Comparison of ENCODE assay signal across 9 mouse cellular contexts in the genomic region with DNA sequence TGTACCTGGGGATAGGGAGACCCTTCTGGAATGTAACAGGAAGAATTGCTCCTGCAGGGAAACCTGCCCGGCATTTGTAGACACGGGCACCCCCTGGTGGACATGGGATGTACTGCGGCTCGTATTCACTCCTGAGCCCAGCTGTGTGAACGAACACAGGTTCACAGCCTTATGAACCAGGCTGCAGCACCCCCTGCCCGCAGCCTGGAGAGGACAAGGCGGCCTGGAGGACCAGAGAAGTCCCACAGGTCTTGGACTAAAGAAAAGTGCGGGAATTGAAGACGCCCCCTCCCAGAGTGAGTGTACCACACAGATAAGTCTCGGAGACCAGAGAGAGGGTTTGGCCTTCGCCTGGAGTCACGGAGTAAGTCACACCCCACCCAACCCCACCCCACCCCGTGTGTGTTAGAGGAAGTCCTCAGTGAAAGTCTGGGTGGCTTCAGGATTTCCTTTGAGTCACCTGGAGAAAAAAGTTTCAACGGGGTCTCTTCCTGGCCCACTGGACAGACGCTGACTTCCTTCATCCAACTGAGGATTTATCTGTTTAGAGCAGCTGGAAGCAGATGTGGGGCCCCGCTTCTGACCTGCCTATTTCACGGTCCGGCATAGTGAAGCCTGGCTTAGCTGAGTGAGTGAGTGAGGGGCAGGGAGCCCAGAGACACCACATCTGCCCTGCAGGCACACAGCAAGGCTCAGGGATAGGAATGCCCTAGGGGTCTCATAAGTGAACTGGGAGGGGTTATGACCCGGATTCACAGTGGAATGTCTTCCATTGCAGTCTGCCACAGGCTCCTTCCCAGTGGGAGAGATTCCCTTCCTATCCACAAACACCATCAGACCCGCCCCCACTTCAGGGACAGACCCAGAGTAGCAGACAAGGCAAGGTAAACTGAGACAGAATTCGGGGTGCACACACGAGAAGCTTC. TPM values are rescaled to one million over a fixed set of nuclear protein-coding genes. Genes with fewer than 3 reads are reported as not detected.
A peak's percentile ranks its signal among the peaks of the same experiment; 100 is the strongest.
DNase-seq lines count a peak whose midpoint lies in the region; ATAC-seq and TF ChIP-seq lines count a peak whose summit lies in the region.
"Had no signal": no experiment of that assay in that cellular context is flagged by ENCODE, and none has a peak within 500 bp of the region (broad histone marks: within the 10 kb centered on the region; RNA-seq: fewer than 3 reads in every experiment).

No protein-coding gene starts in this region.

- no peak overlapping the region for H3K9ac ChIP-seq in CH12.LX (ENCODE audit: insufficient read depth, low read depth)
- 0 out of 2 replicates have a peak overlapping the region, but pooled peaks have one; percentile 4 for H3K9ac ChIP-seq in lung, embryonic 14.5 days

- H3K4me3 ChIP-seq in CH12.LX (replicated peaks in 1 of 3; ENCODE audit: low read depth in 2 of 3, low read length in 2 of 3, poor library complexity in 1 of 3) = no peak overlapping the region
- no peak overlapping the region for H3K4me3 ChIP-seq in layer of hippocampus, adult 2 months
- no peak overlapping the region for H3K4me3 ChIP-seq in lung, embryonic 14.5 days (ENCODE audit: low read depth, low read length)

- H3K27me3 ChIP-seq in CH12.LX (replicated peaks) = peaks cover 33% of the 10 kb centered on the region
- no peaks in the 10 kb centered on the region for H3K27me3 ChIP-seq in lung, embryonic 14.5 days (ENCODE audit: insufficient read depth, low read length)

- peak; percentile 79 for DNase-seq in CH12.LX (ENCODE audit: extremely low read depth)
- peak; percentile 88 for DNase-seq in brain, adult 2 months (ENCODE audit: low read depth, low spot score)
- peak; percentile 50 for DNase-seq in fibroblast of lung, adult 2 months (ENCODE audit: low read depth)
- DNase-seq in heart, postnatal 4 days = peak; percentile 95
- peak; percentile 83 to 95 for DNase-seq in layer of hippocampus, adult 2 months (ENCODE audit: low spot score in 2 of 2)
- peak; percentile 93 for DNase-seq in lung, embryonic 14.5 days
- DNase-seq in ovary, postnatal 10 days (ENCODE audit: low spot score) = peak; percentile 94
- DNase-seq in thymus, adult 18-20 months = peak; percentile 75 to 82

- H3K36me3 ChIP-seq in CH12.LX (replicated peaks in 1 of 2; ENCODE audit: control insufficient read depth in 1 of 2, insufficient read depth in 1 of 2, low read length in 1 of 2) = peaks cover 6 to 9% of the 10 kb centered on the region in 2 experiments
- no peaks in the 10 kb centered on the region for H3K36me3 ChIP-seq in lung, embryonic 14.5 days (ENCODE audit: insufficient read depth)

- H3K4me1 ChIP-seq in CH12.LX (ENCODE audit: control insufficient read depth in 1 of 2, insufficient read depth in 2 of 2) = peaks cover 2 to 22% of the 10 kb centered on the region in 2 experiments; a peak in 3 of 4 replicates
- H3K4me1 ChIP-seq in lung, embryonic 14.5 days (ENCODE audit: insufficient read depth) = 0 out of 2 replicates have a peak, but pooled peaks cover 3% of the 10 kb centered on the region

- dilution Hi-C loops in CH12.LX (cut with MboI; ENCODE audit: extremely low pct_ligation_motif_present, extremely low pct_unique_long_range_greater_than_20kb, low sequenced_read_pairs) = no loop called here

- no peaks in the 10 kb centered on the region for H3K79me2 ChIP-seq in CH12.LX (replicated peaks; ENCODE audit: control insufficient read depth, extremely low read depth, insufficient read depth, poor library complexity, severe bottlenecking)

- in situ Hi-C loops in CH12.LX (cut with MboI; ENCODE audit: low pct_ligation_motif_present, low pct_unique_long_range_greater_than_20kb, low sequenced_read_pairs) = loop anchor here (5.0 to 10.0 kb wide), 2 partner anchors 79 to 127 kb away; a partner anchor contains a TSS

- H3K27ac ChIP-seq in CH12.LX (ENCODE audit: insufficient read depth, low read depth) = no peak overlapping the region
- no peak overlapping the region for H3K27ac ChIP-seq in layer of hippocampus, adult 2 months
- H3K27ac ChIP-seq in lung, embryonic 14.5 days (ENCODE audit: low read depth) = no peak overlapping the region

- WGBS in lung, embryonic 14.5 days = 25% methylated on average over 22 of the region's 22 CpGs

- TF ChIP-seq RAD21 in CH12.LX (IDR thresholded peaks at IDR 0.05; ENCODE audit: low read depth, low read length) = peak; percentile 93

- no peak overlapping the region for H3K4me2 ChIP-seq in CH12.LX (ENCODE audit: insufficient read depth, low read depth, poor library complexity, severe bottlenecking)
- H3K4me2 ChIP-seq in lung, embryonic 14.5 days = peak overlapping the region; percentile 7; the same call in 1 of the 2 replicates

- H3K9me3 ChIP-seq in CH12.LX (replicated peaks; ENCODE audit: low read length) = no peaks in the 10 kb centered on the region
- H3K9me3 ChIP-seq in lung, embryonic 14.5 days (ENCODE audit: low read depth, low read length) = no peaks in the 10 kb centered on the region

- TF ChIP-seq CTCF in CH12.LX (conservative IDR thresholded peaks at IDR 0.05 in 1 of 2, IDR thresholded peaks at IDR 0.05 in 1 of 2; ENCODE audit: low read depth in 2 of 2, low read length in 2 of 2) = peak; percentile 84 to 99
- TF ChIP-seq CTCF in layer of hippocampus, adult 2 months (conservative IDR thresholded peaks at IDR 0.05) = peak; percentile 98
- peak; percentile 97 for TF ChIP-seq CTCF in lung, embryonic 14.5 days (IDR thresholded peaks at IDR 0.05; ENCODE audit: low read depth)

- no peak for TF ChIP-seq POLR2A in CH12.LX (IDR thresholded peaks at IDR 0.05; ENCODE audit: low read depth, low read length)

- TF ChIP-seq EP300 in CH12.LX (IDR thresholded peaks at IDR 0.05; ENCODE audit: low read length) = no peak

- ATAC-seq in lung, embryonic 14.5 days (ENCODE audit: insufficient read depth) = no peak

TF ChIP-seq in CH12.LX, 34 proteins besides CTCF, POLR2A, EP300 and RAD21 (continues in another document):
- TF ChIP-seq PAX5 (IDR thresholded peaks at IDR 0.05; ENCODE audit: low read length) = no peak
- TF ChIP-seq MYC (IDR thresholded peaks at IDR 0.05; ENCODE audit: low read depth, low read length) = no peak
- TF ChIP-seq ETS1 (conservative IDR thresholded peaks at IDR 0.05; ENCODE audit: low read depth, low read length) = no peak
- no peak for TF ChIP-seq TBP (conservative IDR thresholded peaks at IDR 0.05; ENCODE audit: low read depth, low read length)
- no peak for TF ChIP-seq POLR2AphosphoS2 (IDR thresholded peaks at IDR 0.05; ENCODE audit: low read depth, low read length)
- TF ChIP-seq GABPA (IDR thresholded peaks at IDR 0.05; ENCODE audit: insufficient replicate concordance, low read depth, low read length) = no peak
- TF ChIP-seq USF2 (conservative IDR thresholded peaks at IDR 0.05; ENCODE audit: low read depth, low read length) = no peak
- TF ChIP-seq MEF2A (IDR thresholded peaks at IDR 0.05; ENCODE audit: borderline replicate concordance, low read depth, low read length) = no peak
- no peak for TF ChIP-seq CHD1 (IDR thresholded peaks at IDR 0.05; ENCODE audit: low read depth, low read length)
- TF ChIP-seq MAFK (IDR thresholded peaks at IDR 0.05; ENCODE audit: insufficient replicate concordance, low read length) = no peak
- TF ChIP-seq UBTF (IDR thresholded peaks at IDR 0.05; ENCODE audit: low read depth, low read length) = no peak
- TF ChIP-seq MAX (IDR thresholded peaks at IDR 0.05; ENCODE audit: low read length) = no peak
- TF ChIP-seq HCFC1 (IDR thresholded peaks at IDR 0.05; ENCODE audit: low read depth, low read length) = no peak
- no peak for TF ChIP-seq MAZ (IDR thresholded peaks at IDR 0.05; ENCODE audit: low read depth, low read length)
- peak; percentile 97 for TF ChIP-seq SMC3 (IDR thresholded peaks at IDR 0.05; ENCODE audit: low read depth, low read length)
- TF ChIP-seq CHD2 (IDR thresholded peaks at IDR 0.05; ENCODE audit: low read length) = no peak
- no peak for TF ChIP-seq USF1 (IDR thresholded peaks at IDR 0.05; ENCODE audit: low read depth, low read length)
- TF ChIP-seq NRF1 (IDR thresholded peaks at IDR 0.05; ENCODE audit: low read depth, low read length) = no peak
- TF ChIP-seq E2F4 (IDR thresholded peaks at IDR 0.05; ENCODE audit: insufficient replicate concordance, low read depth, low read length) = no peak
- no peak for TF ChIP-seq RCOR1 (conservative IDR thresholded peaks at IDR 0.05; ENCODE audit: low read depth, low read length)
- no peak for TF ChIP-seq KAT2A (IDR thresholded peaks at IDR 0.05; ENCODE audit: insufficient replicate concordance, low read length)

RNA-seq across cellular contexts. Expression of a gene that starts 1.9 kb away (rescaled TPM):
- total RNA-seq in CH12.LX (2012; rRNA removed) (7.2 and 8.0 TPM in 2 replicates), CH12.LX (2014; rRNA removed) (5.6 and 8.8 TPM in 2 replicates)
- polyA plus RNA-seq in CH12.LX (2012; ENCODE audit: insufficient read length, low read depth) = 4.3 and 6.1 TPM in 2 replicates
- 1 to 10 TPM; 5.1 to 7.5 TPM for total RNA-seq in heart, postnatal 4 days (2021)
- 10 to 100 TPM; 13.8 to 20.9 TPM for total RNA-seq in layer of hippocampus, adult 2 months (2021)
- 4.3 and 4.4 TPM in 2 replicates for polyA plus RNA-seq in lung, embryonic 14.5 days (2014; fragmentation: Nextera tagmentation; extraction: Ambion mirVana)

RNA-seq across cellular contexts. Expression of a gene that starts 21.6 kb away (rescaled TPM):
- total RNA-seq in CH12.LX (2012; rRNA removed) (0.13 and 0.21 TPM in 2 replicates), CH12.LX (2014; rRNA removed) (not detected in 2 replicates)
- not detected in 2 replicates for polyA plus RNA-seq in CH12.LX (2012; ENCODE audit: insufficient read length, low read depth)
- 1 to 10 TPM; 2.5 to 3.0 TPM for total RNA-seq in heart, postnatal 4 days (2021)
- 10 to 100 TPM; 17.4 to 18.3 TPM for total RNA-seq in layer of hippocampus, adult 2 months (2021)
- polyA plus RNA-seq in lung, embryonic 14.5 days (2014; fragmentation: Nextera tagmentation; extraction: Ambion mirVana) = 0.54 and 0.72 TPM in 2 replicates

RNA-seq across cellular contexts. Expression of a gene that starts 32.3 kb away (rescaled TPM):
- total RNA-seq in CH12.LX (2012; rRNA removed) = 58.7 and 62.9 TPM in 2 replicates
- 29.2 and 36.2 TPM in 2 replicates for total RNA-seq in CH12.LX (2014; rRNA removed)
- polyA plus RNA-seq in CH12.LX (2012; ENCODE audit: insufficient read length, low read depth) = 82.0 and 113 TPM in 2 replicates
- 10 to 100 TPM; 42.6 to 46.2 TPM for total RNA-seq in heart, postnatal 4 days (2021)
- total RNA-seq in layer of hippocampus, adult 2 months (2021) = 10 to 100 TPM; 82.2 to 88.9 TPM
- polyA plus RNA-seq in lung, embryonic 14.5 days (2014; fragmentation: Nextera tagmentation; extraction: Ambion mirVana) = 121 and 125 TPM in 2 replicates

RNA-seq across cellular contexts. Expression of a gene that starts 33.2 kb away (rescaled TPM):
- 17.3 and 23.2 TPM in 2 replicates for total RNA-seq in CH12.LX (2012; rRNA removed)
- total RNA-seq in CH12.LX (2014; rRNA removed) = 4.5 and 5.6 TPM in 2 replicates
- polyA plus RNA-seq in CH12.LX (2012; ENCODE audit: insufficient read length, low read depth) = 11.4 and 12.5 TPM in 2 replicates
- under 1 TPM in 1 of 2 experiments, not detected in 1; 0.12 TPM for total RNA-seq in heart, postnatal 4 days (2021)
- 1 to 10 TPM in 1 of 2 experiments, under 1 TPM in 1; 0.61 to 1.1 TPM for total RNA-seq in layer of hippocampus, adult 2 months (2021)
- 0.17 TPM in 1 of 2 replicates, not detected in the other for polyA plus RNA-seq in lung, embryonic 14.5 days (2014; fragmentation: Nextera tagmentation; extraction: Ambion mirVana)
- polyA plus RNA-seq: heart, embryonic 14.5 days had no signal

RNA-seq across cellular contexts. Expression of a gene that starts 36.6 kb away (rescaled TPM):
- 11.3 and 11.6 TPM in 2 replicates for total RNA-seq in CH12.LX (2012; rRNA removed)
- total RNA-seq in CH12.LX (2014; rRNA removed) = 3.3 and 7.0 TPM in 2 replicates
- 22.2 and 23.4 TPM in 2 replicates for polyA plus RNA-seq in CH12.LX (2012; ENCODE audit: insufficient read length, low read depth)
- 1 to 10 TPM; 8.4 to 8.9 TPM for total RNA-seq in heart, postnatal 4 days (2021)
- total RNA-seq in layer of hippocampus, adult 2 months (2021) = 100 to 1,000 TPM; 468 to 473 TPM
- 16.1 and 18.0 TPM in 2 replicates for polyA plus RNA-seq in lung, embryonic 14.5 days (2014; fragmentation: Nextera tagmentation; extraction: Ambion mirVana)

Comparison
In these comparisons a context has a peak if more than half of its experiments do, and no peak if none do; other contexts are left out.
1. RNA of a gene that starts 21.6 kb away (total RNA-seq): 17.4 to 18.3 TPM in layer of hippocampus, adult 2 months; 2.5 to 3.0 TPM in heart, postnatal 4 days and 0.13 to 0.21 TPM in CH12.LX; every median in the first group is over 4 times any median in the second.
2. Peak in every context shown above with its lines, with median percentiles within 50 percentile points of each other: DNase-seq and CTCF ChIP-seq.